Comparison of ENCODE assay signal across 16 mouse cellular contexts in the genomic region with DNA sequence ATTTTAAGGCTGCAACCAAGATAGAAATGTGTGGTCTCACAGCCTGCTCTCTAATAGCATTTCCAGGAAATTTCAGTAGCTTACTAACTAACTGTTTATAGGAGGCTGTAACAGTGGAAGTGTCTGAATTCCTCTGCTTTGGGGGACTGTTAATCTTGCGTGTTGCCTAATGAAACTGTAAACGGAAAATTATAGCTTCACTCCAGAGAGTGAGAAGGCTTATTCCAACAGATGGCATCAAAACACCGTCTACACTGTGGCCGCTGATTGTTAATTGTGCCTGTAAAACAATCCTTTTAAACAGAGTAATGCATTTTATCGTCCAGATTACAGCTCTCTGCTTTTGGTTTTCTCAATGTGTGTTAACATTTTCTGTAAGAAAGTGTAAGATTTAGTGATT.
DNase-seq lines count a peak whose midpoint lies in the region; ATAC-seq and TF ChIP-seq lines count a peak whose summit lies in the region.
"Had no signal": no experiment of that assay in that cellular context is flagged by ENCODE, and none has a peak within 500 bp of the region (broad histone marks: within the 10 kb centered on the region; RNA-seq: fewer than 3 reads in every experiment).

No protein-coding gene starts in this region.

- no peak overlapping the region for H3K27ac ChIP-seq in hindbrain, embryonic 14.5 days
- no peak overlapping the region for H3K27ac ChIP-seq in hindbrain, embryonic 12.5 days
- no peak overlapping the region for H3K27ac ChIP-seq in limb, embryonic 14.5 days (replicated peaks; ENCODE audit: low read depth, low read length)
- no peak overlapping the region for H3K27ac ChIP-seq in limb, embryonic 10.5 days
- H3K27ac ChIP-seq in midbrain, postnatal 0 days (ENCODE audit: low read depth, low read length) = no peak overlapping the region
- H3K27ac ChIP-seq: limb, embryonic 12.5 days; liver, embryonic 14.5 days; neural tube, embryonic 13.5 days had no signal

- TF ChIP-seq CTCF in midbrain, postnatal 0 days (IDR thresholded peaks at IDR 0.05) = peak; percentile 60

- no peak overlapping the region for H3K4me3 ChIP-seq in hindbrain, embryonic 14.5 days (replicated peaks; ENCODE audit: low read length)
- no peak overlapping the region for H3K4me3 ChIP-seq in hindbrain, embryonic 12.5 days
- H3K4me3 ChIP-seq in limb, embryonic 14.5 days (replicated peaks; ENCODE audit: low read length) = no peak overlapping the region
- no peak overlapping the region for H3K4me3 ChIP-seq in limb, embryonic 10.5 days
- no peak overlapping the region for H3K4me3 ChIP-seq in midbrain, postnatal 0 days (ENCODE audit: low read depth, low read length)
- H3K4me3 ChIP-seq: erythroblast, embryonic 14.5 days; limb, embryonic 12.5 days; neural tube, embryonic 13.5 days had no signal

- 58% methylated on average over 5 of the region's 5 CpGs for WGBS in hindbrain, embryonic 14.5 days
- WGBS in hindbrain, embryonic 12.5 days = 78% methylated on average over 5 of the region's 5 CpGs
- 19% methylated on average over 5 of the region's 5 CpGs for whole genome bisulfite sequencing in limb, embryonic 14.5 days
- WGBS in limb, embryonic 10.5 days = 66% methylated on average over 5 of the region's 5 CpGs
- 48% methylated on average over 5 of the region's 5 CpGs for WGBS in midbrain, postnatal 0 days

- ATAC-seq in hindbrain, embryonic 14.5 days (ENCODE audit: low FRiP score) = peak; percentile 27; the same call in 1 of the 2 replicates
- no peak for ATAC-seq in hindbrain, embryonic 12.5 days (ENCODE audit: low FRiP score)
- ATAC-seq in limb, embryonic 14.5 days (ENCODE audit: low FRiP score, low read depth) = no peak
- no peak for ATAC-seq in midbrain, postnatal 0 days (ENCODE audit: low FRiP score)

- DNase-seq in hindbrain, embryonic 14.5 days (ENCODE audit: low spot score) = peak; percentile 61
- peak; percentile 6 for DNase-seq in limb, embryonic 14.5 days (ENCODE audit: low spot score)
- DNase-seq in limb, embryonic 10.5 days (ENCODE audit: low spot score) = no peak
- peak; percentile 47 for DNase-seq in brain, adult 2 months (ENCODE audit: low read depth, low spot score)
- peak; percentile 62 for DNase-seq in midbrain, postnatal 0 days (ENCODE audit: low spot score)
- DNase-seq in gastrocnemius, postnatal 14 days = no peak
- DNase-seq: cerebellum, postnatal 36 days; heart, postnatal 14 days; right cerebral cortex, postnatal 25 days; thymus, postnatal 4 days had no signal

- no peak for TF ChIP-seq POLR2A in limb, embryonic 14.5 days (IDR thresholded peaks at IDR 0.05; ENCODE audit: borderline replicate concordance, extremely low read depth, insufficient read depth, insufficient read length)

- no peaks in the 10 kb centered on the region for H3K4me1 ChIP-seq in hindbrain, embryonic 14.5 days (replicated peaks; ENCODE audit: control insufficient read depth, insufficient read depth, low read length)
- H3K4me1 ChIP-seq in hindbrain, embryonic 12.5 days = no peaks in the 10 kb centered on the region
- no peaks in the 10 kb centered on the region for H3K4me1 ChIP-seq in limb, embryonic 14.5 days (ENCODE audit: control insufficient read depth, insufficient read depth, low read length)
- H3K4me1 ChIP-seq in limb, embryonic 10.5 days = no peaks in the 10 kb centered on the region
- H3K4me1 ChIP-seq in midbrain, postnatal 0 days (ENCODE audit: insufficient read depth, low read length) = no peaks in the 10 kb centered on the region
- H3K4me1 ChIP-seq: limb, embryonic 12.5 days had no signal

- no peaks in the 10 kb centered on the region for H3K36me3 ChIP-seq in hindbrain, embryonic 14.5 days (replicated peaks; ENCODE audit: control insufficient read depth, insufficient read depth)
- H3K36me3 ChIP-seq in hindbrain, embryonic 12.5 days = no peaks in the 10 kb centered on the region
- no peaks in the 10 kb centered on the region for H3K36me3 ChIP-seq in limb, embryonic 14.5 days (ENCODE audit: control insufficient read depth, insufficient read depth, low read length)
- H3K36me3 ChIP-seq in limb, embryonic 10.5 days = no peaks in the 10 kb centered on the region
- no peaks in the 10 kb centered on the region for H3K36me3 ChIP-seq in midbrain, postnatal 0 days (ENCODE audit: insufficient read depth, low read length)
- H3K36me3 ChIP-seq: limb, embryonic 12.5 days; neural tube, embryonic 13.5 days had no signal

- H3K9me3 ChIP-seq in hindbrain, embryonic 14.5 days (ENCODE audit: control insufficient read depth, low read length) = no peaks in the 10 kb centered on the region
- no peaks in the 10 kb centered on the region for H3K9me3 ChIP-seq in hindbrain, embryonic 12.5 days (replicated peaks)
- no peaks in the 10 kb centered on the region for H3K9me3 ChIP-seq in limb, embryonic 14.5 days (ENCODE audit: control insufficient read depth, low read length)
- no peaks in the 10 kb centered on the region for H3K9me3 ChIP-seq in limb, embryonic 10.5 days (replicated peaks)
- no peaks in the 10 kb centered on the region for H3K9me3 ChIP-seq in midbrain, postnatal 0 days (ENCODE audit: low read length)
- H3K9me3 ChIP-seq: neural tube, embryonic 13.5 days had no signal

- no peak overlapping the region for H3K9ac ChIP-seq in hindbrain, embryonic 14.5 days
- no peak overlapping the region for H3K9ac ChIP-seq in hindbrain, embryonic 12.5 days
- no peak overlapping the region for H3K9ac ChIP-seq in limb, embryonic 14.5 days (ENCODE audit: low read depth, low read length, severe bottlenecking)
- no peak overlapping the region for H3K9ac ChIP-seq in midbrain, postnatal 0 days (replicated peaks; ENCODE audit: low read length, poor library complexity, severe bottlenecking)
- H3K9ac ChIP-seq: limb, embryonic 12.5 days; liver, embryonic 14.5 days; neural tube, embryonic 13.5 days had no signal

- H3K4me2 ChIP-seq in hindbrain, embryonic 14.5 days (replicated peaks) = no peak overlapping the region
- no peak overlapping the region for H3K4me2 ChIP-seq in hindbrain, embryonic 12.5 days (replicated peaks)
- H3K4me2 ChIP-seq in limb, embryonic 14.5 days (replicated peaks; ENCODE audit: low read depth, low read length, severe bottlenecking) = no peak overlapping the region
- no peak overlapping the region for H3K4me2 ChIP-seq in midbrain, postnatal 0 days (ENCODE audit: low read depth, low read length, poor library complexity, severe bottlenecking)
- H3K4me2 ChIP-seq: heart, embryonic 11.5 days; limb, embryonic 12.5 days; neural tube, embryonic 13.5 days had no signal

- intact Hi-C loops in gastrocnemius, postnatal 14 days (cut with DNase I; ENCODE audit: low total_unique reads) = no loop called here

- H3K27me3 ChIP-seq in hindbrain, embryonic 14.5 days (ENCODE audit: control insufficient read depth, insufficient read depth, low read length) = no peaks in the 10 kb centered on the region
- no peaks in the 10 kb centered on the region for H3K27me3 ChIP-seq in hindbrain, embryonic 12.5 days
- no peaks in the 10 kb centered on the region for H3K27me3 ChIP-seq in limb, embryonic 14.5 days (ENCODE audit: control insufficient read depth, insufficient read depth, low read length)
- H3K27me3 ChIP-seq in limb, embryonic 10.5 days (ENCODE audit: low read depth, poor library complexity, severe bottlenecking) = peaks cover 15% of the 10 kb centered on the region; the same call in 1 of the 2 replicates
- no peaks in the 10 kb centered on the region for H3K27me3 ChIP-seq in midbrain, postnatal 0 days (ENCODE audit: insufficient read depth, low read length)
- H3K27me3 ChIP-seq: neural tube, embryonic 13.5 days had no signal

Comparison
In these comparisons a context has a peak if more than half of its experiments do, and no peak if none do; other contexts are left out.
1. DNase-seq: peak in hindbrain, embryonic 14.5 days (single experiment), limb, embryonic 14.5 days (single experiment), brain, adult 2 months (single experiment) and midbrain, postnatal 0 days (single experiment); none in limb, embryonic 10.5 days (single experiment) and gastrocnemius, postnatal 14 days (single experiment).